Mouse (Mus musculus) G1E (cell line): ENCODE measurements around the gene Mmp11.

Experiments
- CTCF ChIP-seq: IDR thresholded peaks from 2 replicates; pipeline ENCODE4 v1.5.1; 2012; ENCODE audit warnings: low read depth, low read length, inconsistent platforms, mixed read lengths
- GATA1 ChIP-seq: IDR thresholded peaks from 2 replicates; pipeline ENCODE4 v1.6.1; 2012; ENCODE audit warnings: borderline replicate concordance, low read length, inconsistent platforms, mixed read lengths
- POLR2AphosphoS5 ChIP-seq: IDR thresholded peaks from 2 replicates; pipeline ENCODE4 v1.6.1; 2012; ENCODE audit warnings: low read depth, low read length, inconsistent platforms; ENCODE audit not compliant: insufficient replicate concordance
- TAL1 ChIP-seq: conservative IDR thresholded peaks from 2 replicates; pipeline ENCODE4 v1.6.1; 2012; ENCODE audit warnings: low read depth, low read length, inconsistent platforms, mixed read lengths

DNA sequence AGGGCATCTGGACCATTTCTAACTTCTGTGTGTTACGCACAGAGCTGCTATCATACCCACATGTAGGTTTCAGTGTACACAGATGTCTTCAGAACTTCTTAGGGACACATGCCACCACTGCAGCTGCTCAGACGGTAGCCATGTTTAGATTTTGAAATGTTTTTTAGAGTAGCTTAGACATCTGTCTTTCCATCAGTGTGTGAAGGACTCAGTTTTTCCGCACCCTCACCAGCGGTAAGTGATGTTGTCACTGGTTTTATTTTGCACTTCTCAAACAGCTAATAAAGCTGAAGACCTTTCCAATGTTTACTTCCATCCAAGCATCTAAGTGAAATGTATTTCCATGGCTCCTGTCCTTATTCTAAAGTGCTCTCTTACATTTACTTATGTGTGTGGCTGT, 29.4 kb downstream of the Mmp11 start:
- TF ChIP-seq CTCF (no peak), TAL1 (no peak), GATA1 (no peak), POLR2AphosphoS5 (no peak)
